Mouse (Mus musculus) forebrain, postnatal 0 days (tissue): Measurements from ENCODE around the gene Aplp1. TPM values are rescaled to one million over a fixed set of nuclear protein-coding genes. Genes with fewer than 3 reads are reported as not detected.

Source experiments
- ATAC-seq: fragments of 200-750 bp; cut with Nextera tagmentation; 2 replicates; pipeline ENCODE4 v1.8.0; 2017; ENCODE audit warnings: mild to moderate bottlenecking, moderate library complexity
- DNase-seq: peaks from one replicate; pipeline ENCODE4 v3.0.0-alpha.2; 2015
- H3K27ac ChIP-seq: fragments of 300-500 bp; sonication (generic); 2 replicates; pipeline ENCODE4 v1.5.1; 2014; ENCODE audit warnings: low read depth, mild to moderate bottlenecking, antibody characterized with exemption, low read length, moderate library complexity, mixed read lengths
- H3K27me3 ChIP-seq: fragments of 300-500 bp; sonication (generic); 2 replicates; pipeline ENCODE4 v1.6.1; 2014; ENCODE audit warnings: mild to moderate bottlenecking, low read length, mixed read lengths; ENCODE audit not compliant: insufficient read depth
- H3K36me3 ChIP-seq: fragments of 300-500 bp; sonication (generic); 2 replicates; pipeline ENCODE4 v1.6.1; 2014; ENCODE audit warnings: mild to moderate bottlenecking, moderate library complexity; ENCODE audit not compliant: insufficient read depth
- H3K4me1 ChIP-seq: fragments of 300-500 bp; sonication (generic); 2 replicates; pipeline ENCODE4 v1.6.1; 2014; ENCODE audit warnings: antibody characterized with exemption; ENCODE audit not compliant: insufficient read depth
- H3K4me2 ChIP-seq: fragments of 300-500 bp; sonication (generic); 2 replicates; pipeline ENCODE4 v1.6.1; 2014; ENCODE audit warnings: low read depth, mild to moderate bottlenecking, moderate library complexity
- H3K4me3 ChIP-seq: fragments of 300-500 bp; sonication (generic); 2 replicates; pipeline ENCODE4 v1.5.1; 2014; ENCODE audit warnings: low read depth, low read length, mixed read lengths
- H3K9ac ChIP-seq: fragments of 300-500 bp; sonication (generic); 2 replicates; pipeline ENCODE4 v1.6.1; 2014; ENCODE audit warnings: mild to moderate bottlenecking
- H3K9me3 ChIP-seq: fragments of 300-500 bp; sonication (generic); 2 replicates; pipeline ENCODE4 v1.6.1; 2016; ENCODE audit warnings: low read length
- CTCF ChIP-seq: sonication (generic); IDR thresholded peaks from 2 replicates; pipeline ENCODE4 v1.5.1; 2016; ENCODE audit warnings: antibody characterized with exemption, control low read depth, low read depth
- WGBS: fragments of 180-500 bp; shearing (Covaris S2); extraction: QIAGEN DNeasy Blood & Tissue Kit; methylation state at CpG from one replicate; pipeline ENCODE4 v1.1.7; 2014; 5-methylcytosine and 5-hydroxymethylcytosine counted together
- polyA plus RNA-seq: library from polyadenylated mRNA; unstranded; fragments of >200 nt; fragmentation: Nextera tagmentation; extraction: Ambion mirVana; gene quantifications from 2 replicates; pipeline ENCODE4 v1.2.1, GENCODE M21; 2015
- total RNA-seq: library from RNA; depleted of rRNA; stranded (reverse); fragments of >200 nt; gene quantifications from 2 replicates; pipeline ENCODE4 v1.2.3, GENCODE M21; 2014

Gene Aplp1
- total and polyA plus RNA-seq, 2 experiments from 2014 or later = 834 to 867 TPM

GRCm38 (mm10) chr7:30453327-30453726 is 8.0 kb upstream of the Aplp1 start:
- Histone ChIP-seq H3K9me3 (0 out of 2 replicates have a peak, but pooled peaks cover 4% of the 10 kb centered on the region), H3K27ac (no peak overlapping the region), H3K36me3 (no peaks in the 10 kb centered on the region), H3K27me3 (peaks cover 52% of the 10 kb centered on the region), H3K4me2 (0 out of 2 replicates have a peak overlapping the region, but pooled peaks have one; percentile 8), H3K4me3 (0 out of 2 replicates have a peak overlapping the region, but pooled peaks have one; percentile 2), H3K9ac (no peak overlapping the region), H3K4me1 (peaks cover 4% of the 10 kb centered on the region; the same call in 1 of the 2 replicates)
- DNase-seq = no peak
- TF ChIP-seq CTCF = no peak
- WGBS = 11% methylated on average over 25 of the region's 25 CpGs
- ATAC-seq = no peak

DNA sequence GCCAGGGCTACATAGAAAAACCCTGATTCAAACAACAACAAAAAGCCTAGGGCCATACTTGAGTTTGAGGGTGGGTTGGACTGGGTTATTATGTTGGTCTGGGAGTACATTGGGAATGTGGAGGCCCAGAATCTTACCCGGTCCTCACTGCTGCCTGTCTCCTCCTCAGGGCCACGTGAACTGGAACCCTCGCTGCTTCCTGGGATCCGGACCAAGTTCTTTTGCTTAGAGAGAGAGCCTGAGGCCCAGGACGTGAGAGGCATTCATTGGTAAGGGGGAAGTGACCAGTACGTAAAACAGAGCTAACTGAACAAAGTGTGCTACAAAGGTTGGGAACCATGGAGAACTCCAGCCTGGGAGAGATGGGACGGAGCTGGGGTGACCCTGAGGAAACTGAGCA is 4.9 kb upstream of the Aplp1 start:
- ATAC-seq = no peak
- DNase-seq = no peak
- Histone ChIP-seq H3K4me3 (no peak overlapping the region), H3K4me2 (no peak overlapping the region), H3K9ac (no peak overlapping the region), H3K9me3 (no peaks in the 10 kb centered on the region), H3K27me3 (peaks cover 30% of the 10 kb centered on the region), H3K27ac (no peak overlapping the region), H3K4me1 (no peaks in the 10 kb centered on the region), H3K36me3 (no peaks in the 10 kb centered on the region)
- TF ChIP-seq CTCF = no peak
- 60% methylated on average over 7 of the region's 7 CpGs for WGBS

- ATAC-seq = peak; percentile 78
- Histone ChIP-seq H3K4me3 (peak overlapping the region; percentile 88), H3K9me3 (no peaks in the 10 kb centered on the region), H3K4me2 (peak overlapping the region; percentile 92), H3K4me1 (no peaks in the 10 kb centered on the region), H3K27me3 (no peaks in the 10 kb centered on the region), H3K36me3 (peaks cover 35% of the 10 kb centered on the region), H3K27ac (peak overlapping the region; percentile 96), H3K9ac (peak overlapping the region; percentile 98)
- DNase-seq = peak; percentile 94
- no peak for TF ChIP-seq CTCF
- WGBS = under 1% methylated on average over 37 of the region's 38 CpGs
Measured at GRCm38 (mm10) chr7:30444154-30444970, 973 bp downstream of the Aplp1 start.

DNA sequence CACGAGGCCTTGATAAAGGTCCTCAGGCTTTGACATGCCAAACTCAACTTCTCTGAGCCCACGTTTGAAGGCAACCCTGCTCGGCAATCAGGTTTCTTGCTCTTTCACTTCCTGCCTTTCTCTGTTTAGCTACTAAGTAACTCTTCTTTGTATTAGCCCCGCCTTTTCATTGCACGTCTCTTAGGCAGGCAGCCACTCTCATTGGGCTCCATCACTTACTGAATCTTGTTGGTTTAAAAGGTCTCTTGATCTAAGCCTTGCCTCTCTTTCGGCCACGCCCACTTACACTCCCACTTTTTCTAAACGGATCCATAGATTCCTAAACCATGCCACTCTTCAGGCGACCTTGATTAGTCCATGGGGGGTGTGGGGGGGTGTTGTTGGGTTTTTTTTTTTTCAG is 1.6 kb downstream of the Aplp1 start:
- ATAC-seq (no peak), DNase-seq (peak; percentile 59)
- Histone ChIP-seq H3K9ac (peak overlapping the region; percentile 98; the same call in 1 of the 2 replicates), H3K4me3 (peak overlapping the region; percentile 88), H3K4me1 (no peaks in the 10 kb centered on the region), H3K27ac (no peak overlapping the region), H3K36me3 (peaks cover 42% of the 10 kb centered on the region), H3K4me2 (peak overlapping the region; percentile 92), H3K27me3 (no peaks in the 10 kb centered on the region), H3K9me3 (no peaks in the 10 kb centered on the region)
- TF ChIP-seq CTCF = no peak
- WGBS = 17% methylated on average over 9 of the region's 9 CpGs

GRCm38 (mm10) chr7:30440697-30441096 is 4.6 kb downstream of the Aplp1 start:
- H3K4me3 ChIP-seq = no peak overlapping the region
- H3K9me3 ChIP-seq = no peaks in the 10 kb centered on the region
- H3K36me3 ChIP-seq = peaks cover 65% of the 10 kb centered on the region
- H3K27ac ChIP-seq = no peak overlapping the region
- WGBS = 15% methylated on average over 4 of the region's 5 CpGs
- H3K4me1 ChIP-seq = no peaks in the 10 kb centered on the region
- TF ChIP-seq CTCF = peak; percentile 81
- DNase-seq (peak; percentile 73), ATAC-seq (no peak)
- no peak overlapping the region for H3K4me2 ChIP-seq
- no peaks in the 10 kb centered on the region for H3K27me3 ChIP-seq
- no peak overlapping the region for H3K9ac ChIP-seq

- Histone ChIP-seq H3K9ac (no peak overlapping the region), H3K4me1 (no peaks in the 10 kb centered on the region), H3K4me3 (no peak overlapping the region), H3K9me3 (no peaks in the 10 kb centered on the region), H3K27ac (no peak overlapping the region), H3K4me2 (no peak overlapping the region), H3K27me3 (no peaks in the 10 kb centered on the region), H3K36me3 (peaks cover 75% of the 10 kb centered on the region)
- ATAC-seq (no peak), DNase-seq (no peak)
- 82% methylated on average over 13 of the region's 13 CpGs for WGBS
- no peak for TF ChIP-seq CTCF
Measured at GRCm38 (mm10) chr7:30439734-30440133, 5.6 kb downstream of the Aplp1 start.

DNA sequence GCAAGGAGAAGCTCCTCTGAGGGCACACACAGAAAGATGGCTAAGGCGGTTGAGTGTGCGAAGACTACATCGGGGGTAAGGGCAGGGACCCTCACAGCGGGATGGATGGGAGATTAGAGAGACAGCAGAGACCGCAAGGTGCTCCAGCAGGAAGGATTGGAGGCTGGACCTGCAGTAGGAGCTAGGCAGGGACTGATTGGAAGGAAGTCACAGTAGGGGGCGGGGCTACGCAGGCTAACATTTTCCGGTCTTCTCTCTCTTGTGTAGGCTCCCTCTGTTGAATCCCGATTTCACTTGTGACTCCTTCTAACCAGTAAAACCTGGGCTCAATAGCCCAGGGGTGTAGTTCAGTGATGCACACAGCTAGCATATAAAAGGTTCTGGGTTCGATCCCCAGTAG is 8.5 kb downstream of the Aplp1 start:
- Histone ChIP-seq H3K27me3 (no peaks in the 10 kb centered on the region), H3K4me3 (no peak overlapping the region), H3K9ac (no peak overlapping the region), H3K4me2 (no peak overlapping the region), H3K9me3 (no peaks in the 10 kb centered on the region), H3K4me1 (no peaks in the 10 kb centered on the region), H3K36me3 (peaks cover 71% of the 10 kb centered on the region), H3K27ac (no peak overlapping the region)
- no peak for ATAC-seq
- WGBS = 19% methylated on average over 10 of the region's 10 CpGs
- no peak for TF ChIP-seq CTCF
- no peak for DNase-seq
